Mouse (Mus musculus) lung, adult 2 months (tissue): ENCODE data around the gene Fgfr3.

ENCODE experiments used
- CTCF ChIP-seq: fragments of 200-500 bp; IDR thresholded peaks from 2 replicates; pipeline ENCODE4 v1.5.1; 2011; ENCODE audit warnings: mild to moderate bottlenecking, low read length, control low read depth; ENCODE audit not compliant: insufficient read depth
- POLR2A ChIP-seq: fragments of 200-500 bp; IDR thresholded peaks from 2 replicates; pipeline ENCODE4 v1.6.1; 2011; ENCODE audit warnings: low read depth, mild to moderate bottlenecking, control low read depth, low read length, borderline replicate concordance; ENCODE audit errors: extremely low read depth

GRCm38 (mm10) chr5:33692393-33692792, 29.1 kb upstream of the Fgfr3 start:
- TF ChIP-seq CTCF (no peak), POLR2A (no peak)
